Mouse (Mus musculus) kidney, embryonic 16.5 days (tissue): ENCODE measurements at regions not wholly inside any gene's neighbourhood (a gene's known extent, or its start where the extent isn't known, plus 50 kb on each side); places are given as distances from the start of the nearest gene placed in this dataset.
A peak's percentile ranks its signal among the peaks of the same experiment; 100 is the strongest.

Experiments
- ATAC-seq: fragments of 200-750 bp; cut with Nextera tagmentation; 2 replicates; pipeline ENCODE4 v1.8.0; 2017; ENCODE audit warnings: moderate TSS enrichment; ENCODE audit not compliant: low FRiP score, low TSS enrichment
- H3K27ac ChIP-seq: fragments of 300-500 bp; sonication (generic); 2 replicates; pipeline ENCODE4 v1.5.1; 2014; ENCODE audit warnings: low read length
- H3K27me3 ChIP-seq: fragments of 300-500 bp; sonication (generic); 2 replicates; pipeline ENCODE4 v1.6.1; 2014; ENCODE audit warnings: low read length, control low read depth, mixed read lengths; ENCODE audit not compliant: insufficient read depth
- H3K36me3 ChIP-seq: fragments of 300-500 bp; sonication (generic); 2 replicates; pipeline ENCODE4 v1.6.1; 2014; ENCODE audit warnings: low read length, control low read depth, mixed read lengths; ENCODE audit not compliant: insufficient read depth
- H3K4me1 ChIP-seq: fragments of 300-500 bp; sonication (generic); 2 replicates; pipeline ENCODE4 v1.6.1; 2014; ENCODE audit warnings: low read length, control low read depth, mixed read lengths; ENCODE audit not compliant: insufficient read depth
- H3K4me2 ChIP-seq: fragments of 300-500 bp; sonication (generic); replicated peaks from 2 replicates; pipeline ENCODE4 v1.6.1; 2014; ENCODE audit warnings: low read depth, low read length
- H3K4me3 ChIP-seq: fragments of 300-500 bp; sonication (generic); 2 replicates; pipeline ENCODE4 v1.5.1; 2014; ENCODE audit warnings: mild to moderate bottlenecking, low read length
- H3K9ac ChIP-seq: fragments of 300-500 bp; sonication (generic); replicated peaks from 2 replicates; pipeline ENCODE4 v1.6.1; 2014; ENCODE audit warnings: low read length
- H3K9me3 ChIP-seq: fragments of 300-500 bp; sonication (generic); 2 replicates; pipeline ENCODE4 v1.6.1; 2016; ENCODE audit warnings: low read length, control low read depth
- WGBS: fragments of 180-500 bp; shearing (Covaris S2); extraction: QIAGEN DNeasy Blood & Tissue Kit; methylation state at CpG from one replicate; pipeline ENCODE4 v1.1.7; 2014; 5-methylcytosine and 5-hydroxymethylcytosine counted together

- H3K9ac ChIP-seq, result no peak overlapping the region
- no peak overlapping the region for H3K4me3 ChIP-seq
- no peaks in the 10 kb centered on the region for H3K9me3 ChIP-seq
- no peaks in the 10 kb centered on the region for H3K4me1 ChIP-seq
- H3K27me3 ChIP-seq, result no peaks in the 10 kb centered on the region
- no peak for ATAC-seq
- no peak overlapping the region for H3K27ac ChIP-seq
- H3K36me3 ChIP-seq, result no peaks in the 10 kb centered on the region
- H3K4me2 ChIP-seq, result no peak overlapping the region
These were observed 292.9 kb downstream of the Qk start for GRCm38 (mm10) chr17:10026770-10027169.

GRCm38 (mm10) chr17:10025212-10025611 lies 294.4 kb downstream of the Qk start:
- Histone ChIP-seq H3K4me2 (no peak overlapping the region), H3K4me1 (no peaks in the 10 kb centered on the region), H3K9ac (no peak overlapping the region), H3K9me3 (no peaks in the 10 kb centered on the region), H3K36me3 (no peaks in the 10 kb centered on the region), H3K27ac (no peak overlapping the region), H3K27me3 (no peaks in the 10 kb centered on the region), H3K4me3 (no peak overlapping the region)
- 66% methylated on average over 5 of the region's 5 CpGs for WGBS
- no peak for ATAC-seq

- no peak overlapping the region for H3K4me2 ChIP-seq
- H3K9ac ChIP-seq, result no peak overlapping the region
- ATAC-seq, result no peak
- H3K27me3 ChIP-seq, result no peaks in the 10 kb centered on the region
- no peak overlapping the region for H3K27ac ChIP-seq
- no peak overlapping the region for H3K4me3 ChIP-seq
- H3K4me1 ChIP-seq, result no peaks in the 10 kb centered on the region
- no peaks in the 10 kb centered on the region for H3K36me3 ChIP-seq
- no peaks in the 10 kb centered on the region for H3K9me3 ChIP-seq
These were observed 295.3 kb downstream of the Qk start for GRCm38 (mm10) chr17:10024323-10024722.

GRCm38 (mm10) chr17:10012161-10012560 lies 307.5 kb downstream of the Qk start:
- Histone ChIP-seq H3K27ac (no peak overlapping the region), H3K27me3 (no peaks in the 10 kb centered on the region), H3K36me3 (no peaks in the 10 kb centered on the region), H3K4me3 (no peak overlapping the region), H3K4me1 (no peaks in the 10 kb centered on the region), H3K9ac (no peak overlapping the region), H3K4me2 (no peak overlapping the region), H3K9me3 (no peaks in the 10 kb centered on the region)
- 45% methylated on average over 3 of the region's 3 CpGs for WGBS
- no peak for ATAC-seq

GRCm38 (mm10) chr17:10011728-10012127 lies 307.9 kb downstream of the Qk start:
- 51% methylated on average over 8 of the region's 8 CpGs for WGBS
- H3K4me1 ChIP-seq, result no peaks in the 10 kb centered on the region
- H3K9ac ChIP-seq, result no peak overlapping the region
- H3K36me3 ChIP-seq, result no peaks in the 10 kb centered on the region
- no peak for ATAC-seq
- H3K4me2 ChIP-seq, result no peak overlapping the region
- H3K27ac ChIP-seq, result no peak overlapping the region
- H3K27me3 ChIP-seq, result no peaks in the 10 kb centered on the region
- H3K4me3 ChIP-seq, result no peak overlapping the region
- no peaks in the 10 kb centered on the region for H3K9me3 ChIP-seq

- no peaks in the 10 kb centered on the region for H3K27me3 ChIP-seq
- 51% methylated on average over 7 of the region's 7 CpGs for WGBS
- no peak overlapping the region for H3K9ac ChIP-seq
- H3K27ac ChIP-seq, result no peak overlapping the region
- H3K4me2 ChIP-seq, result no peak overlapping the region
- 0 out of 2 replicates have a peak, but pooled peaks have one; percentile 51 for ATAC-seq
- H3K9me3 ChIP-seq, result no peaks in the 10 kb centered on the region
- H3K36me3 ChIP-seq, result no peaks in the 10 kb centered on the region
- H3K4me3 ChIP-seq, result no peak overlapping the region
- peaks cover 7% of the 10 kb centered on the region for H3K4me1 ChIP-seq
These were observed 318.5 kb downstream of the Qk start for GRCm38 (mm10) chr17:10001071-10001591.

- H3K4me3 ChIP-seq, result no peak overlapping the region
- no peak for ATAC-seq
- 76% methylated on average over 5 of the region's 5 CpGs for WGBS
- no peak overlapping the region for H3K4me2 ChIP-seq
- no peak overlapping the region for H3K9ac ChIP-seq
- no peaks in the 10 kb centered on the region for H3K27me3 ChIP-seq
- no peaks in the 10 kb centered on the region for H3K9me3 ChIP-seq
- H3K4me1 ChIP-seq, result no peaks in the 10 kb centered on the region
- H3K27ac ChIP-seq, result no peak overlapping the region
- no peaks in the 10 kb centered on the region for H3K36me3 ChIP-seq
These were observed 324.3 kb downstream of the Qk start for GRCm38 (mm10) chr17:9995321-9995720.

- Histone ChIP-seq H3K9me3 (peaks cover 6% of the 10 kb centered on the region; the same call in 1 of the 2 replicates), H3K27ac (no peak overlapping the region), H3K27me3 (no peaks in the 10 kb centered on the region), H3K9ac (no peak overlapping the region), H3K4me3 (no peak overlapping the region), H3K4me2 (no peak overlapping the region), H3K4me1 (no peaks in the 10 kb centered on the region), H3K36me3 (no peaks in the 10 kb centered on the region)
- 93% methylated on average over 1 of the region's 1 CpGs for WGBS
- ATAC-seq, result no peak
These were observed 321.2 kb upstream of the Pabpc6 start for GRCm38 (mm10) chr17:9990744-9991143.

- no peak for ATAC-seq
- whole genome bisulfite sequencing, result 90% methylated on average over 3 of the region's 3 CpGs
- no peak overlapping the region for H3K4me2 ChIP-seq
- no peaks in the 10 kb centered on the region for H3K36me3 ChIP-seq
- H3K27ac ChIP-seq, result no peak overlapping the region
- H3K9me3 ChIP-seq, result peaks cover 7% of the 10 kb centered on the region; the same call in 1 of the 2 replicates
- no peak overlapping the region for H3K9ac ChIP-seq
- H3K27me3 ChIP-seq, result no peaks in the 10 kb centered on the region
- no peak overlapping the region for H3K4me3 ChIP-seq
- H3K4me1 ChIP-seq, result no peaks in the 10 kb centered on the region; the same call in 1 of the 2 replicates
These were observed 311.8 kb upstream of the Pabpc6 start for GRCm38 (mm10) chr17:9981273-9981672.

GRCm38 (mm10) chr17:9976866-9977421 lies 307.4 kb upstream of the Pabpc6 start:
- Histone ChIP-seq H3K4me1 (no peaks in the 10 kb centered on the region; the same call in 1 of the 2 replicates), H3K9ac (no peak overlapping the region), H3K4me3 (no peak overlapping the region), H3K27ac (no peak overlapping the region), H3K9me3 (0 out of 2 replicates have a peak, but pooled peaks cover 4% of the 10 kb centered on the region), H3K4me2 (no peak overlapping the region), H3K36me3 (no peaks in the 10 kb centered on the region), H3K27me3 (no peaks in the 10 kb centered on the region)
- 93% methylated on average over 4 of the region's 4 CpGs for whole genome bisulfite sequencing
- ATAC-seq, result no peak
